Mouse (Mus musculus) thymus, postnatal 25 days (tissue): ENCODE measurements around the gene Rdh12.
A peak's percentile ranks its signal among the peaks of the same experiment; 100 is the strongest.
"Not testable (repeated sequence)": the region's sequence is repeated elsewhere in the genome, so short reads cannot be mapped to it uniquely, and the experiment has no call there.

Source experiments
- DNase-seq: peaks from one replicate; pipeline ENCODE4 v3.0.0; 2022

The Rdh12 gene

GRCm38 (mm10) chr12:79208703-79209464, at the start of gene Rdh12:
Gene Rdh12 (plus strand): TSS chr12:79208914.
- peak; percentile 52 for DNase-seq

- DNase-seq = no peak
These were observed 45.8 kb upstream of the Rdh12 start for GRCm38 (mm10) chr12:79162876-79163275.

GRCm38 (mm10) chr12:79169173-79169572, 39.5 kb upstream of the Rdh12 start:
- DNase-seq = no peak

- no peak for DNase-seq
These were observed 38.3 kb upstream of the Rdh12 start for GRCm38 (mm10) chr12:79170421-79170820.

- DNase-seq = no peak
These were observed 37.3 kb upstream of the Rdh12 start for GRCm38 (mm10) chr12:79171269-79171995.

- DNase-seq = peak; percentile 91
These were observed 36.4 kb upstream of the Rdh12 start, which contains the start of gene Vti1b for GRCm38 (mm10) chr12:79172019-79172941. Gene Vti1b (minus strand): TSS chr12:79172667.

- DNase-seq = no peak
These were observed 35.0 kb upstream of the Rdh12 start for GRCm38 (mm10) chr12:79173721-79174120.

- no peak for DNase-seq
These were observed 32.7 kb upstream of the Rdh12 start for GRCm38 (mm10) chr12:79175998-79176397.

GRCm38 (mm10) chr12:79185160-79185559, 23.6 kb upstream of the Rdh12 start:
- not testable (repeated sequence) for DNase-seq

- DNase-seq = peak; percentile 55
These were observed 17.6 kb upstream of the Rdh12 start for GRCm38 (mm10) chr12:79190931-79191673.

GRCm38 (mm10) chr12:79191701-79192100, 17.0 kb upstream of the Rdh12 start:
- peak; percentile 81 for DNase-seq

GRCm38 (mm10) chr12:79192193-79192592, 16.5 kb upstream of the Rdh12 start, which contains the start of gene Rdh11:
Gene Rdh11 (minus strand): TSS chr12:79192293.
- no peak for DNase-seq

GRCm38 (mm10) chr12:79193441-79193840, 15.3 kb upstream of the Rdh12 start:
- peak; percentile 54 for DNase-seq

- no peak for DNase-seq
These were observed 11.6 kb upstream of the Rdh12 start for GRCm38 (mm10) chr12:79197105-79197504.

GRCm38 (mm10) chr12:79201882-79202281, 6.8 kb upstream of the Rdh12 start:
- DNase-seq = no peak

GRCm38 (mm10) chr12:79211447-79211846, 2.7 kb downstream of the Rdh12 start:
- DNase-seq = no peak

GRCm38 (mm10) chr12:79217511-79217910, 8.8 kb downstream of the Rdh12 start:
- DNase-seq = no peak

GRCm38 (mm10) chr12:79235485-79236080, 26.9 kb downstream of the Rdh12 start:
- no peak for DNase-seq

- DNase-seq = no peak
These were observed 33.3 kb downstream of the Rdh12 start for GRCm38 (mm10) chr12:79241985-79242384.

GRCm38 (mm10) chr12:79242921-79243320, 34.2 kb downstream of the Rdh12 start:
- DNase-seq = no peak

- no peak for DNase-seq
These were observed 39.4 kb downstream of the Rdh12 start for GRCm38 (mm10) chr12:79248110-79248509.
